Mouse (Mus musculus): Measurements from ENCODE around the gene Myo3a. TPM values are rescaled to one million over a fixed set of nuclear protein-coding genes. Genes with fewer than 3 reads are reported as not detected.
A peak's percentile ranks its signal among the peaks of the same experiment; 100 is the strongest.

The Myo3a gene
- total and polyA plus RNA-seq, 2 experiments from 2014 or later = not detected

DNA sequence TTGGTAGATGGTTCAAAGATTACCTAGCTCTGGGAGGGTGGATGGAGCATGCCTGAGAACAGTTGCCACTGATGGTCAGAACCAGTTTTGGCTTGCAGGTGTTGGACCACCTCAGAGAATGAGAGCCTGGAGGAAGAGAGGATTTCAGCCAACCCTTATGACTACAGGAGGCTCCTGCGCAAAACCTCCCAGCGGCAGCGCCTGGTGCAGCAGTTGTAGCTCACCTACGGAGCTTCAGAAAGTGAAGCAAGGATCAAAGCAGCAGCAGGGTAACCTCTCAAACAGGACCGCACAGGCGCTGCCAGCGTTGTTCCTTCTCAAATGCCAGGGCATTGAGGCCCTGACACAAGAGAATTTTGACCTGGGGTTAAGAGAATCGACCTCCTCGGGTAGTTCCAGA, 390.6 kb downstream of the Myo3a start:
- ATAC-seq (ENCODE audit: insufficient read depth, low read depth) (no peak), DNase-seq (ENCODE audit: low spot score) (no peak)
- 0 out of 2 replicates have a peak, but pooled peaks cover 2% of the 10 kb centered on the region for H3K4me1 ChIP-seq (ENCODE audit: control insufficient read depth, insufficient read depth)
- H3K36me3 ChIP-seq (replicated peaks; ENCODE audit: control insufficient read depth, insufficient read depth, low read length) = no peaks in the 10 kb centered on the region
- H3K9me3 ChIP-seq (replicated peaks; ENCODE audit: control insufficient read depth, low read length) = 0 out of 2 replicates have a peak, but pooled peaks cover 5% of the 10 kb centered on the region
- TF ChIP-seq EP300 (IDR thresholded peaks at IDR 0.05; ENCODE audit: low read depth) (no peak), CTCF (IDR thresholded peaks at IDR 0.05; ENCODE audit: low read depth) (no peak)
- peaks cover 52% of the 10 kb centered on the region for H3K27me3 ChIP-seq (ENCODE audit: control insufficient read depth, insufficient read depth, low read length)
- 5% methylated on average over 9 of the region's 9 CpGs for WGBS
- H3K9ac ChIP-seq (replicated peaks; ENCODE audit: low read depth, low read length) = no peak overlapping the region
- H3K27ac ChIP-seq (ENCODE audit: low read depth) = no peak overlapping the region
- no peak overlapping the region for H3K4me2 ChIP-seq (ENCODE audit: low read depth, low read length)
- no peak overlapping the region for H3K4me3 ChIP-seq (ENCODE audit: low read depth, low read length)

DNA sequence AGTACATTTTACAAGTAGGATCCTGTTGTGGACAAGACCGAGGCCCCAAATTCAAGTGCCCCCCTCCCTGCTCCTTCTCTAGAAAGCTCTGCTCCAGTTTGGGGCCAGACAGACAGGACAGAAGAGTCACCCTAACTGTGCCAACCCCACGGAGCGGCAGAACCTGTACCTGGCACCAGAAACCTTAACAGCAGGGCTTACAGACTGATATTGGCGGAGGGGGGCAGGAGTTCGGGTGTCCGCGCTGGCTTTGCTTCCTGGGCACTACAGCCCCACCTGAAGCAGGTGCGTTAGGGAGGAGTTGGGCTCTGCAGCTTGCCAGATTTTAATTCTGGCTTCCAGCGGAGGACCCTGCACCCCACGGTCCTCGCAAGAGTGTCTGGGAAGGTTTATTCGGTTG, 392.1 kb downstream of the Myo3a start:
- Histone ChIP-seq H3K27ac (ENCODE audit: low read depth) (no peak overlapping the region), H3K9me3 (replicated peaks; ENCODE audit: control insufficient read depth, low read length) (0 out of 2 replicates have a peak, but pooled peaks cover 5% of the 10 kb centered on the region), H3K4me3 (ENCODE audit: low read depth, low read length) (no peak overlapping the region), H3K36me3 (replicated peaks; ENCODE audit: control insufficient read depth, insufficient read depth, low read length) (no peaks in the 10 kb centered on the region), H3K4me1 (ENCODE audit: control insufficient read depth, insufficient read depth) (peaks cover 7% of the 10 kb centered on the region; the same call in 1 of the 2 replicates), H3K9ac (replicated peaks; ENCODE audit: low read depth, low read length) (no peak overlapping the region), H3K27me3 (ENCODE audit: control insufficient read depth, insufficient read depth, low read length) (peaks cover 67% of the 10 kb centered on the region), H3K4me2 (ENCODE audit: low read depth, low read length) (no peak overlapping the region)
- no peak for ATAC-seq (ENCODE audit: insufficient read depth, low read depth)
- no peak for DNase-seq (ENCODE audit: low spot score)
- WGBS = 3% methylated on average over 12 of the region's 12 CpGs
- TF ChIP-seq EP300 (IDR thresholded peaks at IDR 0.05; ENCODE audit: low read depth) (no peak), CTCF (IDR thresholded peaks at IDR 0.05; ENCODE audit: low read depth) (no peak)

DNA sequence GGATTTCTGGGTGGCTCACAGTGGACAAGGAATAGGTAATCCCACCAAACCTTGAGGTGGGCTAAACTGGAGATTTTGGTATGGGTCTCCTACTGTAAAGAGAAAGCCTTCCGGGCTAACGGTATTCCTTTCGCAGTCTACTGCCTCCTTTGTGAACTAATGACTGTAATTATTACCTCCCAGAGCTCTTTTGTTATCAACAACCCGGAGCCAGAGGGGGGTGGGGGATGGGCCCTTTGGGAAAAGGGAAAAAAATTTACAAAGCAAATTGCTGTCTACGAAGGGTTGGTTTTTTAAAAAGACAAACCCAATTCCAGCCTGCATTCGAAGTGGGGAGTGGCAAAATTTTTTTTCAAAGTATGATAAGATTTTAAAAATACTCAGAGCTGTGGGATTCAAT, 392.7 kb downstream of the Myo3a start:
- Histone ChIP-seq H3K27ac (ENCODE audit: low read depth) (no peak overlapping the region), H3K4me1 (ENCODE audit: control insufficient read depth, insufficient read depth) (peaks cover 7% of the 10 kb centered on the region; the same call in 1 of the 2 replicates), H3K9me3 (replicated peaks; ENCODE audit: control insufficient read depth, low read length) (0 out of 2 replicates have a peak, but pooled peaks cover 4% of the 10 kb centered on the region), H3K4me3 (ENCODE audit: low read depth, low read length) (no peak overlapping the region), H3K4me2 (ENCODE audit: low read depth, low read length) (no peak overlapping the region), H3K36me3 (replicated peaks; ENCODE audit: control insufficient read depth, insufficient read depth, low read length) (no peaks in the 10 kb centered on the region), H3K27me3 (ENCODE audit: control insufficient read depth, insufficient read depth, low read length) (peaks cover 73% of the 10 kb centered on the region), H3K9ac (replicated peaks; ENCODE audit: low read depth, low read length) (no peak overlapping the region)
- ATAC-seq (ENCODE audit: insufficient read depth, low read depth) (no peak), DNase-seq (ENCODE audit: low spot score) (no peak)
- WGBS = 3% methylated on average over 6 of the region's 6 CpGs
- TF ChIP-seq EP300 (IDR thresholded peaks at IDR 0.05; ENCODE audit: low read depth) (no peak), CTCF (IDR thresholded peaks at IDR 0.05; ENCODE audit: low read depth) (no peak)

DNA sequence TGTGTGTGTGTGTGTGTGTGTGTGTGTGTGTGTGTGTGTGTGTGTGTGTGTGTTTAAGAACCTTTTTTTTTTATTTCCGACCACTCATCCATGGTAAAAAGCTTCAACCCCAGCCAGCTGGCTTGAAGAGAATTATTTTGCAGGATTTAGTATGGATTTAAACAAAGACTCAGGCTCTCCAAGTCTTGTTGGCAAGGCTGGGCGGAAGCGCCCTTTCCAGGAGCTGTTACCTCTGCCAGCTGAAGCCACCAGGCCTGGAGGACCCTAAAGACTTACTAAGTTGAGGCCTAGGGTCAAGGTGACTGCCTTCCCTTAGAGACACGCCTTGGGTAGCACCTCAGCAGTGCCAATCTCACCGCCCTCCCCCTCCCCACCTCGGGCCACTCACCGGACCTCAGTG, 393.2 kb downstream of the Myo3a start:
- DNase-seq (ENCODE audit: low spot score) (no peak), ATAC-seq (ENCODE audit: insufficient read depth, low read depth) (no peak)
- 13% methylated on average over 7 of the region's 7 CpGs for WGBS
- peaks cover 7% of the 10 kb centered on the region; the same call in 1 of the 2 replicates for H3K4me1 ChIP-seq (ENCODE audit: control insufficient read depth, insufficient read depth)
- no peaks in the 10 kb centered on the region for H3K9me3 ChIP-seq (replicated peaks; ENCODE audit: control insufficient read depth, low read length)
- no peak overlapping the region for H3K9ac ChIP-seq (replicated peaks; ENCODE audit: low read depth, low read length)
- H3K36me3 ChIP-seq (replicated peaks; ENCODE audit: control insufficient read depth, insufficient read depth, low read length) = no peaks in the 10 kb centered on the region
- no peak for TF ChIP-seq CTCF (IDR thresholded peaks at IDR 0.05; ENCODE audit: low read depth)
- H3K4me2 ChIP-seq (ENCODE audit: low read depth, low read length) = no peak overlapping the region
- H3K27me3 ChIP-seq (ENCODE audit: control insufficient read depth, insufficient read depth, low read length) = peaks cover 78% of the 10 kb centered on the region
- H3K27ac ChIP-seq (ENCODE audit: low read depth) = no peak overlapping the region
- no peak overlapping the region for H3K4me3 ChIP-seq (ENCODE audit: low read depth, low read length)

DNA sequence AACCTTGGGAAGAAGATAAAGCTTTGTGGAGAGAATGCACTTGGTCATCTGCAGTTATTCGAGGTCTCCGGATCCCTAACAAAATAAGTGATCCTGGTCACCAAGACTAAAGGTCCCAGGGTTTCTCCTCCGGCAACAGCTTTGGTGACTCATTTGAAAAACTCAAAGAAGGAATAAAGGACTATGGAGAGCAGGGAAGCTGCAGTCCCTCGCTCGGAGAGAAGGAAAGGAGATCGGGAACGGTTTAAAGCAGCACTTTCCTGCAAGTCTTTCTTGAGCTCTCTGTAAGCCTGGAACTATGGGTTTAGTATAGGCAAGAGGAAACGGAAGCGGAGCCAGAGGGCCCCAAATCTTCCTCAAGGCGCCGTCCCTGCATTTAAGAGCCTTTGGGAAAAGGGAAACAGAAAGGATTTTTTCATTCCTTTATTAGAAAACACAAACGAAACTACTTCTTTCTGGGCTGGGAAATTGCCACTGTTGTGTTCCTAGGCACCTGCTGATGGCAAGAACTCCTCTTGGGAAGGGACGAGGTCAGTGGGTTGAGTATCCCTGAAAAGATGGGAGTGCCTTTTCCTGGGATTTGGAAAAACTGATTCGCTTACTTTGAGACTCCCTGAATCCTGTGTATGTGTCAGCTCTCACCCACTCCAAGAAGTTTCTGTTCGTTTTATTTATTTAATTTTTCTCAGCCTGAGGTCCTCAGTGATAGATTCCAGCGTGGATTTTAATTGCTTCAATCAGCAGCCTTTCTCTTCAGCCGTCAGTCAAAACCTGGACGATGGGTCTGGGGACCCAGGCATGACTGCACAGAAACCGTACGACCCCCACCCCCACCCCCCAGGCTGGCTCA, 393.9 kb downstream of the Myo3a start:
- WGBS = 7% methylated on average over 20 of the region's 20 CpGs
- ATAC-seq (ENCODE audit: insufficient read depth, low read depth) (no peak), DNase-seq (ENCODE audit: low spot score) (no peak)
- Histone ChIP-seq H3K27me3 (ENCODE audit: control insufficient read depth, insufficient read depth, low read length) (peaks cover 83% of the 10 kb centered on the region), H3K27ac (ENCODE audit: low read depth) (no peak overlapping the region), H3K9ac (replicated peaks; ENCODE audit: low read depth, low read length) (no peak overlapping the region), H3K4me3 (ENCODE audit: low read depth, low read length) (peak overlapping the region; percentile 44; the same call in 1 of the 2 replicates), H3K36me3 (replicated peaks; ENCODE audit: control insufficient read depth, insufficient read depth, low read length) (no peaks in the 10 kb centered on the region), H3K9me3 (replicated peaks; ENCODE audit: control insufficient read depth, low read length) (no peaks in the 10 kb centered on the region), H3K4me1 (ENCODE audit: control insufficient read depth, insufficient read depth) (peaks cover 7% of the 10 kb centered on the region; the same call in 1 of the 2 replicates), H3K4me2 (ENCODE audit: low read depth, low read length) (0 out of 2 replicates have a peak overlapping the region, but pooled peaks have one; percentile 57)
- TF ChIP-seq CTCF (IDR thresholded peaks at IDR 0.05; ENCODE audit: low read depth) = no peak
- TF ChIP-seq EP300 (IDR thresholded peaks at IDR 0.05; ENCODE audit: low read depth) = no peak

Measured in heart, postnatal 0 days (tissue).